Mouse (Mus musculus) urinary bladder, postnatal 25 days (tissue): ENCODE measurements around the gene Hspb8.
"Not testable (repeated sequence)": the region's sequence is repeated elsewhere in the genome, so short reads cannot be mapped to it uniquely, and the experiment has no call there.

ENCODE experiments used
- DNase-seq: peaks from one replicate; pipeline ENCODE4 v3.0.0; 2022; ENCODE audit warnings: low spot score

Hspb8 gene

GRCm38 (mm10) chr5:116389321-116389720, 33.3 kb downstream of the Hspb8 start:
- DNase-seq = no peak

- no peak for DNase-seq
Measured at GRCm38 (mm10) chr5:116387302-116387935, 35.2 kb downstream of the Hspb8 start.

GRCm38 (mm10) chr5:116386020-116386419, 36.6 kb downstream of the Hspb8 start:
- peak; percentile 54 for DNase-seq

GRCm38 (mm10) chr5:116382646-116383045, 40.0 kb downstream of the Hspb8 start:
- not testable (repeated sequence) for DNase-seq

GRCm38 (mm10) chr5:116381726-116382125, 40.9 kb downstream of the Hspb8 start:
- no peak for DNase-seq

- DNase-seq = no peak
Measured at GRCm38 (mm10) chr5:116381217-116381616, 41.4 kb downstream of the Hspb8 start.

GRCm38 (mm10) chr5:116380384-116380783, 42.3 kb downstream of the Hspb8 start:
- DNase-seq = no peak

GRCm38 (mm10) chr5:116378872-116379271, 43.8 kb downstream of the Hspb8 start:
- no peak for DNase-seq

GRCm38 (mm10) chr5:116367923-116368322, 54.7 kb downstream of the Hspb8 start:
- DNase-seq = no peak

GRCm38 (mm10) chr5:116366889-116367682, 55.6 kb downstream of the Hspb8 start:
- DNase-seq = no peak

GRCm38 (mm10) chr5:116361342-116361741, 61.3 kb downstream of the Hspb8 start:
- no peak for DNase-seq

GRCm38 (mm10) chr5:116360751-116361150, 61.9 kb downstream of the Hspb8 start:
- no peak for DNase-seq
